Mouse (Mus musculus) bone marrow, adult 2 months (tissue): Measurements from ENCODE around the gene Apom.

Experiments
- CTCF ChIP-seq: fragments of 200-500 bp; IDR thresholded peaks from 2 replicates; pipeline ENCODE4 v1.5.1; 2011; ENCODE audit warnings: low read length, control low read depth; ENCODE audit not compliant: control insufficient read depth, insufficient read depth
- POLR2A ChIP-seq: fragments of 200-500 bp; IDR thresholded peaks from 2 replicates; pipeline ENCODE4 v1.6.1; 2011; ENCODE audit warnings: low read depth, mild to moderate bottlenecking, control low read depth, low read length, borderline replicate concordance; ENCODE audit not compliant: control insufficient read depth

DNA sequence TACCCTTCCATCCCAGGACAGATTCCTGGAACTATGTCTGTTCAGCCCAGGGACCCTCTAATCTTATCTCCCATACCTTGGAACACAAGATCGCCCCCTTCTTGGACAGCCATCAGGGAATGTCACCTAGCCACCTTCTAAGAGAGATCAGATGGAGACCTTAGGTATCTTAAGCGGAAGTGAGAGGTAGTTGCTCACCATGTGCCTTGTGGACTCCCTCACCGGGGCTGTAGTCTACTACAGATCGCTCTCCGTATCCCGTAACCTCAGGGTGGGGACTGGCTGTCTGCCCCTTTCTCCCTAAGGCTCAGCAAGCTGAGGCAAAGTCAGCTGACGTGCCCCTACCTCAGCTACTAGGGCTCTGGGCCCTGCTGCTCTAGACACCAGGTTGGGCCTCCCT, 27.8 kb downstream of the Apom start:
- TF ChIP-seq POLR2A, result no peak
- TF ChIP-seq CTCF, result no peak
